Mouse (Mus musculus): ENCODE measurements around the gene Farsa. TPM values are rescaled to one million over a fixed set of nuclear protein-coding genes. Genes with fewer than 3 reads are reported as not detected.
A peak's percentile ranks its signal among the peaks of the same experiment; 100 is the strongest.

Farsa gene
- polyA plus RNA-seq (2012; rRNA removed) (105 and 123 TPM in 2 replicates), polyA plus RNA-seq (2014; fragmentation: Nextera tagmentation; extraction: Ambion mirVana) (78.4 and 81.2 TPM in 2 replicates)

DNA sequence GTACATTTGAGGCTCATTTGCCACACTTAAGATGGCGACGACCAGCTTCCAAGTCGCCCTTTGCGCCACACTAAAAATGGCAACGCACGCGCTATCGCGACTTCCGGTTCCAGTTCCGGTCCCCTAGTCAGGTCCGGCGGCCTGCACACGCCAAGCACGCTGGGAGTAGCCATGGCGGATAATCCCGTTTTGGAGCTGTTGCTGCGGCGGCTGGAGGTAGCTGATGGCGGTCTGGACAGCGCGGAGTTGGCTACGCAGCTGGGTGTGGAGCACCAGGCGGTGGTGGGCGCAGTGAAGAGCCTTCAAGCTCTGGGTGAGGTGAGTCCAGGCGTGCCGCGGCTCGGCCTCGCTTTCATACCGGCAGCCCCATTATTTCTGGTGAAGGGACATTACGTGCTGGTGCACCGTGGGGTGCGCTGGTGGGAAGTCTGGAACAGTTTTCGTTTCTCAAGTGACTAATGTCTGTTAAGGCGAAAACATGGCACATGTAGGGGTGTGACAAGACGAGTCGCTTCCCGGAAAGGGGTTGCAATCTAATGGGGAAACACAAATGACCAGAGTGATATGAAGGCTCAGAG lies at the start of gene Farsa:
Gene Farsa (plus strand): TSS at position 126 of the 578 bp plus-strand sequence.
- peak; percentile 96; the same call in 1 of the 2 replicates for TF ChIP-seq POLR2A (IDR thresholded peaks at IDR 0.05; ENCODE audit: borderline replicate concordance, extremely low read depth, insufficient read depth, insufficient read length)
- peak within 1 kb of the TSS; percentile 85 for H3K4me2 ChIP-seq (replicated peaks; ENCODE audit: low read depth, low read length, severe bottlenecking)
- peak within 1 kb of the TSS; percentile 78 for H3K9ac ChIP-seq (ENCODE audit: low read depth, low read length, severe bottlenecking)
- peak within 1 kb of the TSS; percentile 87 for H3K4me3 ChIP-seq (replicated peaks; ENCODE audit: low read length)
- no peaks in the 10 kb centered on the region for H3K9me3 ChIP-seq (ENCODE audit: control insufficient read depth, low read length)
- H3K27ac ChIP-seq (replicated peaks; ENCODE audit: low read depth, low read length): peak within 1 kb of the TSS; percentile 68
- 3% methylated on average over 39 of the region's 39 CpGs for WGBS
- peaks cover 11% of the 10 kb centered on the region for H3K4me1 ChIP-seq (ENCODE audit: control insufficient read depth, insufficient read depth, low read length)
- ATAC-seq (ENCODE audit: low FRiP score, low read depth): peak; percentile 91
- peak; percentile 93 for DNase-seq (ENCODE audit: low spot score)
- no peaks in the 10 kb centered on the region for H3K27me3 ChIP-seq (ENCODE audit: control insufficient read depth, insufficient read depth, low read length)
- H3K36me3 ChIP-seq (ENCODE audit: control insufficient read depth, insufficient read depth, low read length): peaks cover 28% of the 10 kb centered on the region

DNA sequence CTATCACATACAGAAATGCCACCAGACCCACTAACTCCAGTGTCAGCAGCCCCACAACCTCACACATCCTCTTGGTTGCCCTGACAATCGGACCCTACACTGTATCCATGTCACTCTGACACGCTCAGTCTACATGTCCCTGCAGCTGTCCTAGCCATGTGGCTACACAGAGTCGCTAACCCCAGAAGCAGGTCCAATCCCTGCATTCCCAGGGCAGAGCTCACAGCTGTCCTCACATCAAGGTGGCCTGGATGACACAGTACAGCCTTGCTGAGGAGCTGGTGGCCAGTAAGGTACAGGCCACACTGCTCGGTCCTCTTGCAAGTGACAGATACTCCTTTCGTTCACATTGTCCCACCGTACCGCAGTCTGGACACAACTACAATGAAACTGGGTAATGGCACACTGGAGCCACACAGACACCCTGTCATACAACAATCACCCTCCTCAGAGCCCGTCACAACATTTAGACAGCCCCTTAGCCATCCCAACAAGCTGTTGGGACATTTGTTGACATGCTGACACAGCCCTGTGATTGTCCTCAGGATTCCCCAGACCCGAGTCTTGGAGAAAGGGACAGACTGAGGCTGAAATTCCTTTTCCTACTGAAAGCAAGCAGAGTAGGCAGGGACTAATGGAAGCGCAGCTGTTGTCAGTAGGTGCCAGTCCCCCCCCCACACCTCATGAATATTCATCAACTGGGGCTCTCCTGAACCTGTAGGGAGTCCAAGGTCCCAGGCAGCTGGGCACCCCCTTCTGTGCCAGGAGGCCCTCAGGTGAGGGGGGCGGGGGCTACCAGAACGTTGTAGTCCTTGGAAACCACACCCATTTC lies 47.5 kb upstream of the Farsa start:
- H3K36me3 ChIP-seq (ENCODE audit: control insufficient read depth, insufficient read depth, low read length): no peaks in the 10 kb centered on the region
- H3K4me2 ChIP-seq (replicated peaks; ENCODE audit: low read depth, low read length, severe bottlenecking): no peak overlapping the region
- no peak overlapping the region for H3K27ac ChIP-seq (replicated peaks; ENCODE audit: low read depth, low read length)
- H3K9me3 ChIP-seq (ENCODE audit: control insufficient read depth, low read length): no peaks in the 10 kb centered on the region
- no peaks in the 10 kb centered on the region for H3K27me3 ChIP-seq (ENCODE audit: control insufficient read depth, insufficient read depth, low read length)
- peaks cover 4% of the 10 kb centered on the region; the same call in 1 of the 2 replicates for H3K4me1 ChIP-seq (ENCODE audit: control insufficient read depth, insufficient read depth, low read length)
- no peak for DNase-seq (ENCODE audit: low spot score)
- ATAC-seq (ENCODE audit: low FRiP score, low read depth): no peak
- 62% methylated on average over 12 of the region's 12 CpGs for WGBS
- no peak overlapping the region for H3K9ac ChIP-seq (ENCODE audit: low read depth, low read length, severe bottlenecking)
- no peak for TF ChIP-seq POLR2A (IDR thresholded peaks at IDR 0.05; ENCODE audit: borderline replicate concordance, extremely low read depth, insufficient read depth, insufficient read length)
- no peak overlapping the region for H3K4me3 ChIP-seq (replicated peaks; ENCODE audit: low read length)

DNA sequence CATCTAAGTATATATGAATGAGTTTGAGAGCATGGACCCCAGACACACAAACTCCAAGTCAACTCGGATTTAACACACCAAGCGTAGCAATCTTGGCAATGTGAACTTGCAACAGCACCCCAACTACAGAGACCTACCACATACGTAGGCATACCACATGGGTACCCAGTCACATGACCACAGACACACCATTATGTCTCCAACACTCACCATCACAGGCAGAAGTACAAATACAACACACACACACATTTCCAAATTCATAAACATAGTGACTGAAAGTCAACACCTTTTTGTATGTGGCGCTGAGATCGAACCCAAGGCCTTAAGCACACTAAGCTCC lies 46.9 kb upstream of the Farsa start:
- Histone ChIP-seq H3K4me1 (ENCODE audit: control insufficient read depth, insufficient read depth, low read length) (peaks cover 5% of the 10 kb centered on the region; the same call in 1 of the 2 replicates), H3K27ac (replicated peaks; ENCODE audit: low read depth, low read length) (no peak overlapping the region), H3K9ac (ENCODE audit: low read depth, low read length, severe bottlenecking) (no peak overlapping the region), H3K27me3 (ENCODE audit: control insufficient read depth, insufficient read depth, low read length) (no peaks in the 10 kb centered on the region), H3K9me3 (ENCODE audit: control insufficient read depth, low read length) (no peaks in the 10 kb centered on the region), H3K36me3 (ENCODE audit: control insufficient read depth, insufficient read depth, low read length) (no peaks in the 10 kb centered on the region), H3K4me3 (replicated peaks; ENCODE audit: low read length) (no peak overlapping the region), H3K4me2 (replicated peaks; ENCODE audit: low read depth, low read length, severe bottlenecking) (no peak overlapping the region)
- no peak for TF ChIP-seq POLR2A (IDR thresholded peaks at IDR 0.05; ENCODE audit: borderline replicate concordance, extremely low read depth, insufficient read depth, insufficient read length)
- DNase-seq (ENCODE audit: low spot score) (no peak), ATAC-seq (ENCODE audit: low FRiP score, low read depth) (no peak)
- 73% methylated on average over 5 of the region's 5 CpGs for WGBS

DNA sequence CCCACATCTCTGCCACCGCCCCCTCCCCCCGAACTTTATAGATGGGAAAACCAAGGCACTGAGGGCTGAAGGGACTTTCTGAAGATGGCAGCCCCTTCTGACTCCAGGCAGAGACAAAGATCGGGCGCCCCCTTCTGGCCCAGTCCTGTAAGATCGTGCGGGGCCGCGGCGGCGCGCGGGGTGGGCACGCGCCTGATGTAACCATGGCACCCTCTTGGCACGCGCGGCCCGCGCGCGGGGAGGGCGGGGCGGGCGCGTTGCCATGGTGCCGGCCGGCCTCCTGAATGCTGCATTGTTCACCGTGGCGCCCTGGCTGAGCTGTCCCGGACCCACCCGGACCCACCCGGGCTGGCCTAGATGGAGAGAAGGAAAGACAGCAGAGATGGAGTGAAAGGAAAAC lies 45.9 kb upstream of the Farsa start:
- under 1% methylated on average over 32 of the region's 32 CpGs for WGBS
- peak overlapping the region; percentile 31; the same call in 1 of the 2 replicates for H3K9ac ChIP-seq (ENCODE audit: low read depth, low read length, severe bottlenecking)
- H3K27ac ChIP-seq (replicated peaks; ENCODE audit: low read depth, low read length): no peak overlapping the region
- H3K4me2 ChIP-seq (replicated peaks; ENCODE audit: low read depth, low read length, severe bottlenecking): peak overlapping the region; percentile 58
- peaks cover 11% of the 10 kb centered on the region; the same call in 1 of the 2 replicates for H3K4me1 ChIP-seq (ENCODE audit: control insufficient read depth, insufficient read depth, low read length)
- H3K36me3 ChIP-seq (ENCODE audit: control insufficient read depth, insufficient read depth, low read length): no peaks in the 10 kb centered on the region
- no peaks in the 10 kb centered on the region for H3K27me3 ChIP-seq (ENCODE audit: control insufficient read depth, insufficient read depth, low read length)
- TF ChIP-seq POLR2A (IDR thresholded peaks at IDR 0.05; ENCODE audit: borderline replicate concordance, extremely low read depth, insufficient read depth, insufficient read length): no peak
- no peaks in the 10 kb centered on the region for H3K9me3 ChIP-seq (ENCODE audit: control insufficient read depth, low read length)
- ATAC-seq (ENCODE audit: low FRiP score, low read depth) (peak; percentile 79), DNase-seq (ENCODE audit: low spot score) (peak; percentile 84)
- H3K4me3 ChIP-seq (replicated peaks; ENCODE audit: low read length): peak overlapping the region; percentile 35

DNA sequence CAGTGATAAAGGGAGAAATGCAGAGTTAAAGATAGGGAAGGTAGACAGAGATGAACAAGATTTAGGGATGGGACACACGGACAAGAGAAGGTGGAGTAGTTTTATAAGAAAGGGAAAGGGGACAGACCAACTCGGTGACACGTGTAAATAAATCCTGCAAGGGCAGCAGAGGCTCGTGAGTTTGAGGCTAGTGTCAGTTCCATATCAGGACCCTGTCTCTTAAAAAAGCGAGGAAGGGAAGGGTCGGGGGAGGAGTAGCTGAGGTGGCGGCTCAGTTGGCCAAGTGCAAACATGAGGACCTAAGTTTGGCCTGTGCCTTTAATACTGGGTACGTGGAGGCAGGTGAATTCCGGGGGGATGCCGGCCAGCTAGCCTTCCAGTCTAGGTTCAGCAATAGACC lies 45.5 kb upstream of the Farsa start:
- no peak for TF ChIP-seq POLR2A (IDR thresholded peaks at IDR 0.05; ENCODE audit: borderline replicate concordance, extremely low read depth, insufficient read depth, insufficient read length)
- ATAC-seq (ENCODE audit: low FRiP score, low read depth) (no peak), DNase-seq (ENCODE audit: low spot score) (no peak)
- peaks cover 11% of the 10 kb centered on the region; the same call in 1 of the 2 replicates for H3K4me1 ChIP-seq (ENCODE audit: control insufficient read depth, insufficient read depth, low read length)
- no peaks in the 10 kb centered on the region for H3K9me3 ChIP-seq (ENCODE audit: control insufficient read depth, low read length)
- no peak overlapping the region for H3K27ac ChIP-seq (replicated peaks; ENCODE audit: low read depth, low read length)
- H3K9ac ChIP-seq (ENCODE audit: low read depth, low read length, severe bottlenecking): peak overlapping the region; percentile 31; the same call in 1 of the 2 replicates
- no peaks in the 10 kb centered on the region for H3K36me3 ChIP-seq (ENCODE audit: control insufficient read depth, insufficient read depth, low read length)
- H3K27me3 ChIP-seq (ENCODE audit: control insufficient read depth, insufficient read depth, low read length): no peaks in the 10 kb centered on the region
- peak overlapping the region; percentile 35 for H3K4me3 ChIP-seq (replicated peaks; ENCODE audit: low read length)
- WGBS: 33% methylated on average over 10 of the region's 10 CpGs
- peak overlapping the region; percentile 58 for H3K4me2 ChIP-seq (replicated peaks; ENCODE audit: low read depth, low read length, severe bottlenecking)

Measured in limb, embryonic 14.5 days (tissue).